Mouse (Mus musculus) limb, embryonic 13.5 days (tissue): ENCODE data around the gene Lipm. TPM values are rescaled to one million over a fixed set of nuclear protein-coding genes. Genes with fewer than 3 reads are reported as not detected.
A peak's percentile ranks its signal among the peaks of the same experiment; 100 is the strongest.

Experiments
- ATAC-seq: fragments of 200-750 bp; cut with Nextera tagmentation; 2 replicates; pipeline ENCODE4 v1.8.0; 2017; ENCODE audit warnings: low read depth, moderate number of reproducible peaks, moderate TSS enrichment; ENCODE audit not compliant: low FRiP score
- H3K27ac ChIP-seq: fragments of 300-500 bp; sonication (generic); 2 replicates; pipeline ENCODE4 v1.5.1; 2015; ENCODE audit warnings: inconsistent platforms, mild to moderate bottlenecking, moderate library complexity
- H3K27me3 ChIP-seq: fragments of 300-500 bp; sonication (generic); 2 replicates; pipeline ENCODE4 v1.6.1; 2015; ENCODE audit warnings: mild to moderate bottlenecking, inconsistent platforms
- H3K36me3 ChIP-seq: fragments of 300-500 bp; sonication (generic); 2 replicates; pipeline ENCODE4 v1.6.1; 2015; ENCODE audit warnings: inconsistent platforms, mild to moderate bottlenecking, moderate library complexity
- H3K4me1 ChIP-seq: fragments of 300-500 bp; sonication (generic); 2 replicates; pipeline ENCODE4 v1.6.1; 2015; ENCODE audit warnings: inconsistent platforms
- H3K4me2 ChIP-seq: fragments of 300-500 bp; sonication (generic); replicated peaks from 2 replicates; pipeline ENCODE4 v1.6.1; 2015; ENCODE audit warnings: inconsistent platforms, mild to moderate bottlenecking, moderate library complexity
- H3K4me3 ChIP-seq: fragments of 300-500 bp; sonication (generic); 2 replicates; pipeline ENCODE4 v1.5.1; 2015; ENCODE audit warnings: moderate library complexity, mild to moderate bottlenecking, inconsistent platforms
- H3K9ac ChIP-seq: fragments of 300-500 bp; sonication (generic); 2 replicates; pipeline ENCODE4 v1.6.1; 2015; ENCODE audit warnings: mild to moderate bottlenecking, inconsistent platforms
- H3K9me3 ChIP-seq: fragments of 300-500 bp; sonication (generic); 2 replicates; pipeline ENCODE4 v1.6.1; 2016; ENCODE audit warnings: inconsistent platforms
- WGBS: fragments of 180-500 bp; shearing (Covaris S2); methylation state at CpG from one replicate; pipeline ENCODE4 v1.1.7; 2015; 5-methylcytosine and 5-hydroxymethylcytosine counted together
- polyA plus RNA-seq: library from polyadenylated mRNA; unstranded; fragments of >200 nt; fragmentation: Nextera tagmentation; extraction: Ambion mirVana; gene quantifications from 2 replicates; pipeline ENCODE4 v1.2.1, GENCODE M21; 2015

Gene Lipm
- polyA plus RNA-seq, 1 experiment from 2014 or later: 0.46 TPM

GRCm38 (mm10) chr19:34119653-34120052, 18.9 kb downstream of the Lipm start:
- no peak for ATAC-seq
- Histone ChIP-seq H3K9ac (no peak overlapping the region), H3K4me1 (0 out of 2 replicates have a peak, but pooled peaks cover 3% of the 10 kb centered on the region), H3K27me3 (no peaks in the 10 kb centered on the region), H3K9me3 (no peaks in the 10 kb centered on the region), H3K4me2 (no peak overlapping the region), H3K27ac (no peak overlapping the region), H3K36me3 (no peaks in the 10 kb centered on the region), H3K4me3 (no peak overlapping the region)
- 57% methylated on average over 4 of the region's 4 CpGs for WGBS

GRCm38 (mm10) chr19:34120107-34120731, 19.5 kb downstream of the Lipm start:
- no peak overlapping the region for H3K4me3 ChIP-seq
- 63% methylated on average over 3 of the region's 3 CpGs for WGBS
- H3K27me3 ChIP-seq: no peaks in the 10 kb centered on the region
- H3K4me2 ChIP-seq: no peak overlapping the region
- ATAC-seq: no peak
- no peaks in the 10 kb centered on the region for H3K36me3 ChIP-seq
- H3K4me1 ChIP-seq: 0 out of 2 replicates have a peak, but pooled peaks cover 3% of the 10 kb centered on the region
- H3K9me3 ChIP-seq: no peaks in the 10 kb centered on the region
- H3K27ac ChIP-seq: no peak overlapping the region
- no peak overlapping the region for H3K9ac ChIP-seq

GRCm38 (mm10) chr19:34138720-34139430, 38.1 kb downstream of the Lipm start:
- Histone ChIP-seq H3K9ac (no peak overlapping the region), H3K4me1 (no peaks in the 10 kb centered on the region), H3K4me2 (no peak overlapping the region), H3K27me3 (no peaks in the 10 kb centered on the region), H3K9me3 (no peaks in the 10 kb centered on the region), H3K27ac (no peak overlapping the region), H3K4me3 (no peak overlapping the region), H3K36me3 (no peaks in the 10 kb centered on the region)
- 87% methylated on average over 6 of the region's 6 CpGs for WGBS
- ATAC-seq: no peak

GRCm38 (mm10) chr19:34139431-34140046, 38.8 kb downstream of the Lipm start:
- Histone ChIP-seq H3K4me2 (no peak overlapping the region), H3K9ac (no peak overlapping the region), H3K4me3 (no peak overlapping the region), H3K27ac (no peak overlapping the region), H3K9me3 (no peaks in the 10 kb centered on the region), H3K27me3 (no peaks in the 10 kb centered on the region), H3K36me3 (no peaks in the 10 kb centered on the region), H3K4me1 (no peaks in the 10 kb centered on the region)
- ATAC-seq: no peak
- WGBS: 65% methylated on average over 3 of the region's 3 CpGs

- ATAC-seq: no peak
- Histone ChIP-seq H3K27ac (no peak overlapping the region), H3K4me3 (no peak overlapping the region), H3K4me2 (no peak overlapping the region), H3K4me1 (peaks cover 2% of the 10 kb centered on the region; the same call in 1 of the 2 replicates), H3K27me3 (no peaks in the 10 kb centered on the region), H3K9me3 (no peaks in the 10 kb centered on the region), H3K9ac (no peak overlapping the region), H3K36me3 (no peaks in the 10 kb centered on the region)
- 65% methylated on average over 4 of the region's 4 CpGs for WGBS
Observed at GRCm38 (mm10) chr19:34148421-34148820, 47.7 kb downstream of the Lipm start.

GRCm38 (mm10) chr19:34151909-34152308, 51.2 kb downstream of the Lipm start:
- Histone ChIP-seq H3K27ac (no peak overlapping the region), H3K4me1 (peaks cover 12% of the 10 kb centered on the region), H3K4me2 (no peak overlapping the region), H3K9ac (no peak overlapping the region), H3K27me3 (no peaks in the 10 kb centered on the region), H3K36me3 (no peaks in the 10 kb centered on the region), H3K4me3 (no peak overlapping the region), H3K9me3 (no peaks in the 10 kb centered on the region)
- ATAC-seq: no peak
- 91% methylated on average over 1 of the region's 1 CpGs for WGBS

- peak; percentile 81 for ATAC-seq
- H3K4me3 ChIP-seq: no peak overlapping the region
- no peak overlapping the region for H3K9ac ChIP-seq
- H3K27ac ChIP-seq: no peak overlapping the region
- H3K9me3 ChIP-seq: no peaks in the 10 kb centered on the region
- peaks cover 12% of the 10 kb centered on the region for H3K4me1 ChIP-seq
- H3K4me2 ChIP-seq: no peak overlapping the region
- no peaks in the 10 kb centered on the region for H3K36me3 ChIP-seq
- no peaks in the 10 kb centered on the region for H3K27me3 ChIP-seq
- 36% methylated on average over 6 of the region's 6 CpGs for WGBS
Observed at GRCm38 (mm10) chr19:34153263-34154144, 52.8 kb downstream of the Lipm start.

- no peak overlapping the region for H3K4me2 ChIP-seq
- no peak overlapping the region for H3K9ac ChIP-seq
- ATAC-seq: no peak
- no peaks in the 10 kb centered on the region for H3K27me3 ChIP-seq
- H3K36me3 ChIP-seq: no peaks in the 10 kb centered on the region
- H3K27ac ChIP-seq: no peak overlapping the region
- no peaks in the 10 kb centered on the region for H3K9me3 ChIP-seq
- peaks cover under 1% of the 10 kb centered on the region; the same call in 1 of the 2 replicates for H3K4me1 ChIP-seq
- WGBS: 90% methylated on average over 5 of the region's 5 CpGs
- H3K4me3 ChIP-seq: no peak overlapping the region
Observed at GRCm38 (mm10) chr19:34162693-34163092, 62.0 kb downstream of the Lipm start.

GRCm38 (mm10) chr19:34165891-34166290, 65.2 kb downstream of the Lipm start, which contains the start of gene Ankrd22:
Ankrd22 (minus strand) TSS chr19:34166053.
- Histone ChIP-seq H3K9ac (no peak within 1 kb of the TSS), H3K9me3 (no peaks in the 10 kb centered on the region), H3K4me1 (peaks cover 4% of the 10 kb centered on the region; the same call in 1 of the 2 replicates), H3K36me3 (no peaks in the 10 kb centered on the region), H3K27ac (no peak within 1 kb of the TSS), H3K27me3 (no peaks in the 10 kb centered on the region), H3K4me2 (no peak within 1 kb of the TSS), H3K4me3 (no peak within 1 kb of the TSS)
- no peak for ATAC-seq
- WGBS: 56% methylated on average over 5 of the region's 5 CpGs

GRCm38 (mm10) chr19:34166386-34166785, 65.7 kb downstream of the Lipm start:
- ATAC-seq: no peak
- 80% methylated on average over 4 of the region's 4 CpGs for WGBS

GRCm38 (mm10) chr19:34167896-34168661, 67.3 kb downstream of the Lipm start:
- no peak for ATAC-seq
- Histone ChIP-seq H3K4me2 (no peak overlapping the region), H3K36me3 (no peaks in the 10 kb centered on the region), H3K27me3 (no peaks in the 10 kb centered on the region), H3K27ac (no peak overlapping the region), H3K4me1 (peaks cover 4% of the 10 kb centered on the region; the same call in 1 of the 2 replicates), H3K9ac (no peak overlapping the region), H3K4me3 (no peak overlapping the region), H3K9me3 (no peaks in the 10 kb centered on the region)
- 42% methylated on average over 7 of the region's 7 CpGs for WGBS

More at GRCm38 (mm10) chr19:34166386-34166785, 65.7 kb downstream of the Lipm start:
- H3K9ac ChIP-seq: no peak overlapping the region
- no peaks in the 10 kb centered on the region for H3K9me3 ChIP-seq
- no peak overlapping the region for H3K4me3 ChIP-seq
- H3K27ac ChIP-seq: no peak overlapping the region
- no peaks in the 10 kb centered on the region for H3K27me3 ChIP-seq
- H3K4me2 ChIP-seq: no peak overlapping the region
- H3K36me3 ChIP-seq: no peaks in the 10 kb centered on the region
- H3K4me1 ChIP-seq: peaks cover 4% of the 10 kb centered on the region; the same call in 1 of the 2 replicates
